Mouse (Mus musculus) cerebellum, adult 9-10 months (tissue): ENCODE measurements at regions not wholly inside any gene's neighbourhood (a gene's known extent, or its start where the extent isn't known, plus 50 kb on each side); places are given as distances from the start of the nearest gene placed in this dataset.

Source experiments
- DNase-seq: peaks from one replicate; pipeline ENCODE4 v3.0.0; 2022

- no peak for DNase-seq
Measured at GRCm38 (mm10) chr7:51722420-51722819, 100.6 kb downstream of the Slc17a6 start.

GRCm38 (mm10) chr7:51723955-51724354 lies 102.1 kb downstream of the Slc17a6 start:
- no peak for DNase-seq

GRCm38 (mm10) chr7:51736285-51736684 lies 114.5 kb downstream of the Slc17a6 start:
- DNase-seq: no peak

GRCm38 (mm10) chr7:51739590-51739989 lies 117.8 kb downstream of the Slc17a6 start:
- no peak for DNase-seq

- DNase-seq: no peak
Measured at GRCm38 (mm10) chr7:51740928-51741327, 119.1 kb downstream of the Slc17a6 start.

- DNase-seq: no peak
Measured at GRCm38 (mm10) chr7:51742720-51743119, 119.1 kb upstream of the Gas2 start.

- DNase-seq: no peak
Measured at GRCm38 (mm10) chr7:51745598-51745997, 116.2 kb upstream of the Gas2 start.

- DNase-seq: no peak
Measured at GRCm38 (mm10) chr7:51748633-51749303, 113.0 kb upstream of the Gas2 start.

- no peak for DNase-seq
Measured at GRCm38 (mm10) chr7:51749304-51750129, 112.3 kb upstream of the Gas2 start.

- DNase-seq: no peak
Measured at GRCm38 (mm10) chr7:51750271-51750670, 111.5 kb upstream of the Gas2 start.

GRCm38 (mm10) chr7:51753062-51753461 lies 108.8 kb upstream of the Gas2 start:
- no peak for DNase-seq

- DNase-seq: no peak
Measured at GRCm38 (mm10) chr7:51754208-51754888, 107.5 kb upstream of the Gas2 start.

GRCm38 (mm10) chr7:51756218-51756617 lies 105.6 kb upstream of the Gas2 start:
- no peak for DNase-seq

- DNase-seq: no peak
Measured at GRCm38 (mm10) chr7:51759536-51760153, 102.2 kb upstream of the Gas2 start.

- DNase-seq: no peak
Measured at GRCm38 (mm10) chr7:51767066-51767465, 94.7 kb upstream of the Gas2 start.

- peak; percentile 43 for DNase-seq
Measured at GRCm38 (mm10) chr7:51771895-51772871, 89.6 kb upstream of the Gas2 start.

- DNase-seq: no peak
Measured at GRCm38 (mm10) chr7:51775968-51776367, 85.8 kb upstream of the Gas2 start.

- DNase-seq: no peak
Measured at GRCm38 (mm10) chr7:51783070-51783776, 78.6 kb upstream of the Gas2 start.

GRCm38 (mm10) chr7:51783923-51784686 lies 77.7 kb upstream of the Gas2 start:
- DNase-seq: peak; percentile 72
